Mouse (Mus musculus) kidney, adult 2 months (tissue): ENCODE measurements around the gene Tmem44. TPM values are rescaled to one million over a fixed set of nuclear protein-coding genes. Genes with fewer than 3 reads are reported as not detected.

Experiments
- DNase-seq: peaks from one replicate; pipeline ENCODE4 v3.0.0; 2021
- H3K27ac ChIP-seq: fragments of 200-500 bp; 2 replicates; pipeline ENCODE4 v1.5.1; 2012; ENCODE audit warnings: low read depth, low read length, control low read depth, inconsistent platforms; ENCODE audit not compliant: insufficient read depth
- H3K27me3 ChIP-seq: fragments of 200-500 bp; replicated peaks from 2 replicates; pipeline ENCODE4 v1.6.1; 2012; ENCODE audit warnings: mild to moderate bottlenecking, moderate library complexity, low read length, inconsistent platforms; ENCODE audit not compliant: control insufficient read depth, insufficient read depth
- H3K36me3 ChIP-seq: fragments of 200-500 bp; 2 replicates; pipeline ENCODE4 v1.6.1; 2012; ENCODE audit warnings: mild to moderate bottlenecking, moderate library complexity, low read length, inconsistent platforms; ENCODE audit not compliant: control insufficient read depth, insufficient read depth
- H3K4me1 ChIP-seq: fragments of 200-500 bp; 2 replicates; pipeline ENCODE4 v1.6.1; 2011; ENCODE audit warnings: low read length; ENCODE audit not compliant: control insufficient read depth, insufficient read depth
- H3K4me3 ChIP-seq: fragments of 200-500 bp; 2 replicates; pipeline ENCODE4 v1.5.1; 2011; ENCODE audit warnings: mild to moderate bottlenecking, low read depth, low read length, control low read depth; ENCODE audit not compliant: insufficient read depth
- CTCF ChIP-seq: fragments of 200-500 bp; conservative IDR thresholded peaks from 2 replicates; pipeline ENCODE4 v1.5.1; 2011; ENCODE audit warnings: low read depth, mild to moderate bottlenecking, control low read depth, low read length, moderate library complexity, mixed read lengths; ENCODE audit not compliant: insufficient read depth, insufficient read length
- POLR2A ChIP-seq: fragments of 200-500 bp; IDR thresholded peaks from one replicate; pipeline ENCODE4 v1.6.1; 2011; ENCODE audit warnings: low read depth, low read length, control low read depth
- WGBS: fragments of 180-500 bp; shearing (Covaris S2); methylation state at CpG from one replicate; pipeline ENCODE4 v1.1.7; 2018; 5-methylcytosine and 5-hydroxymethylcytosine counted together
- polyA plus RNA-seq: library from polyadenylated mRNA; depleted of rRNA; stranded (reverse); fragments of >200 nt; gene quantifications from 2 replicates; pipeline ENCODE4 v1.2.3, GENCODE M21; 2012

The Tmem44 gene
- polyA plus RNA-seq, 1 experiment = 6.7 TPM

GRCm38 (mm10) chr16:30505311-30506031, 45.2 kb downstream of the Tmem44 start:
- DNase-seq = no peak
- no peak for TF ChIP-seq POLR2A
- TF ChIP-seq CTCF = no peak
- H3K4me3 ChIP-seq = no peak overlapping the region
- peaks cover 8% of the 10 kb centered on the region; the same call in 1 of the 2 replicates for H3K4me1 ChIP-seq
- H3K36me3 ChIP-seq = no peaks in the 10 kb centered on the region
- WGBS = 83% methylated on average over 11 of the region's 11 CpGs
- no peak overlapping the region for H3K27ac ChIP-seq
- no peaks in the 10 kb centered on the region for H3K27me3 ChIP-seq

DNA sequence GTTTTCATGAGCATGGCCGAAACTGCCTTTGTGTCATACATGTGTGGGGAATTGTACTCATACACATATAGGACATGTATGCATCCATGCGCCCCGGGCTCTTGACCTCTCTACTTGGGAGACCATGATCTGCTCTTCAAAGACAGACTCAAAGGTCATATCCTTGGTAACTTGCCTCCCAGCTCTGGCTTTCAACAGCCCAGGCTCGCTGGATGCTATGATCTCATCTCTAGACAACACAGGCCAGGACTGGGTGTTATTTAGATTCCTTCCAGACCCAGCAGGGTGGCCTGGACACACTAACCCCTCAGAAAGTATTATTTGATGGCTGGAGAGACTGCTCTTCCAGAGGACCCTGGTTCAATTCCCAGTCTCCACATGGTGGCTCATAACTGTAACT, 45.8 kb downstream of the Tmem44 start:
- Histone ChIP-seq H3K27me3 (no peaks in the 10 kb centered on the region), H3K36me3 (no peaks in the 10 kb centered on the region), H3K4me3 (no peak overlapping the region), H3K4me1 (peaks cover 3% of the 10 kb centered on the region; the same call in 1 of the 2 replicates), H3K27ac (no peak overlapping the region)
- no peak for DNase-seq
- 66% methylated on average over 4 of the region's 4 CpGs for WGBS
- no peak for TF ChIP-seq POLR2A
- TF ChIP-seq CTCF = no peak

GRCm38 (mm10) chr16:30503958-30504357, 46.7 kb downstream of the Tmem44 start:
- 13% methylated on average over 15 of the region's 15 CpGs for WGBS
- no peak overlapping the region for H3K27ac ChIP-seq
- peak; percentile 80 for DNase-seq

DNA sequence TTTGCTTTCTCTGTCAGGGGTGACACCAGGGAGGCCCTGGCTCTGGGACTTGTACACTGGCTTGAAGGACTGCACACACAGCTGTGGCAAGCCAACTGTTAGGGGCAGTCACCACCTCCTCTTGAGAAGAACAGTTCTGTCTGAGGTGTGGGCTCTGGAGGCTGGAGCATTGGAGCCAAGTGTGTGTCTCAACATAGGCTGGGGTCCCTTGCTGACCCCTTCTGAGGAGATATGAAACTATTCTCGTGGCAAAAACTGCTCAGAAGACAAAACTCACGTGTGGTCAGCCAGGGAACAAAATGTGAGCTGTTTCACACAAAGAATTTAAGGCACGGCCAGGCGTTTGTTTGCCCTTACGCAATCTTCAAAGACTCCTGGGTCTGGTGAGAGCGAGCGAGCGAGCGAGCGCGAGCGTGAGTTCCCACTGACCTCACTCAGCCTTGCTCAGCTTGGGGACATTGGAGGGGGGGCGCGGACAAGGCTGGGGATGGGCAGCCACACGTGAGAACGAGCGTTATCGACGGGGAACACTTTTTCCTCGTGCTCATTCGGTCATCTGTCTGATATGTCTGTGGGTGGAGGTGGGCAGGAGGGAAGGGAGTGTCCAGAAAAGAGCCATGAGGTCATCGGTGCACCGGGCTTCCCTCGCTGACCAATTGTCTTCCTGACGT, 48.3 kb downstream of the Tmem44 start:
- H3K36me3 ChIP-seq = no peaks in the 10 kb centered on the region
- DNase-seq = peak; percentile 50
- H3K27ac ChIP-seq = no peak overlapping the region

More at GRCm38 (mm10) chr16:30503958-30504357, 46.7 kb downstream of the Tmem44 start:
- no peak overlapping the region for H3K4me3 ChIP-seq
- H3K27me3 ChIP-seq = no peaks in the 10 kb centered on the region
- H3K36me3 ChIP-seq = no peaks in the 10 kb centered on the region
- no peak for TF ChIP-seq POLR2A
- peak; percentile 98 for TF ChIP-seq CTCF
- H3K4me1 ChIP-seq = peaks cover 3% of the 10 kb centered on the region; the same call in 1 of the 2 replicates

DNA sequence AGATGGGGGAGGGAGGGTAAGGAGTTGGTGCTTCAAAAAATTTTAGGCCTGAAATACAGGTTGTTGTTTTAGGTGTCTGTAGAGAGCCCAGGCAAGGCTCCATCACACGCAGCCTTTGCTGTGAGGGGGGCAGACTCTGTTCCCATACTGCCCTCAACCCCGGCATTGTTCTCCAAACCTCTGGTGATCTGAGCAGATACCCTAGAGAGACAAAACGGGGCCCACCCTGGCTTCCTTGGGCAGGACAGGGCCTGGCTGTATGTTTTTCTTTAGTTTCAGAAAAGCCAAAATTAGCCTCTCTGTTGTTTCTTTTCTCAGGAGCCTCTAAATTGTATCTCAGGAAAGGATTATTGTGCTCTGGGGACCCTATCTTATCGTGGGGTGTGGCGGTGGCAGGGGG, 49.0 kb downstream of the Tmem44 start:
- H3K27me3 ChIP-seq = no peaks in the 10 kb centered on the region

More for the DNA sequence above, 48.3 kb downstream of the Tmem44 start:
- peak overlapping the region; percentile 14; the same call in 1 of the 2 replicates for H3K4me3 ChIP-seq
- no peak for TF ChIP-seq POLR2A
- no peak for TF ChIP-seq CTCF
- peaks cover 3% of the 10 kb centered on the region; the same call in 1 of the 2 replicates for H3K4me1 ChIP-seq
- no peaks in the 10 kb centered on the region for H3K27me3 ChIP-seq
- 15% methylated on average over 25 of the region's 25 CpGs for WGBS

DNA sequence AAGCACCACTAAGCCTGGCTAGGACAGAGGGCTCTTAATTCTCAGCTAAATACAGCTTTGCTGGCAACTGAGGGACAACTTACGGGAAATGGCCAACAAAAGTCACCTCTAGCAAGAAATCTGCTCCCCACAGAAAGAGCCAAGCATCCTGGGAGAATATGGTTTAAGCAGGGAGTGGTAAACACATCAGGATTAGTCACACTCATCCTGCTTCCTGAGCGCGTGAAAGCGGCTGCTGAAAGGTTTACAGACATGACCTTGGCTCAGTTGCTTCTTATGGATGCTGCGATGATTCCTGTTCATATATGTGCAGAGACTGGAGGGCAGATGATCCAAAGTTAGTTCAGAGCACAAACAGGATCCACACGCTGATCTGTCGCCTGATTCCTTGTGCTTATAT, 50.4 kb downstream of the Tmem44 start:
- WGBS = 96% methylated on average over 7 of the region's 7 CpGs
- H3K27me3 ChIP-seq = no peaks in the 10 kb centered on the region
- H3K36me3 ChIP-seq = no peaks in the 10 kb centered on the region
- H3K4me1 ChIP-seq = peaks cover 3% of the 10 kb centered on the region; the same call in 1 of the 2 replicates
- H3K27ac ChIP-seq = no peak overlapping the region
- no peak for DNase-seq
- no peak overlapping the region for H3K4me3 ChIP-seq
- TF ChIP-seq CTCF (no peak), POLR2A (no peak)

More for the DNA sequence above, 49.0 kb downstream of the Tmem44 start:
- WGBS = 86% methylated on average over 5 of the region's 5 CpGs
- H3K4me3 ChIP-seq = no peak overlapping the region
- TF ChIP-seq POLR2A = no peak
- TF ChIP-seq CTCF = no peak
- no peak for DNase-seq
- no peak overlapping the region for H3K27ac ChIP-seq
- H3K36me3 ChIP-seq = no peaks in the 10 kb centered on the region
- H3K4me1 ChIP-seq = peaks cover 3% of the 10 kb centered on the region; the same call in 1 of the 2 replicates
